Mouse (Mus musculus) megakaryocyte, embryonic 14.5 days (primary cell): Measurements from ENCODE around the gene Gm11938.

Experiments
- FLI1 ChIP-seq: IDR thresholded peaks from 2 replicates; pipeline ENCODE4 v1.6.1; 2012; ENCODE audit warnings: low read length, inconsistent platforms, mixed read lengths
- GATA1 ChIP-seq: IDR thresholded peaks from 3 replicates; pipeline ENCODE4 v1.6.1; 2012; ENCODE audit warnings: mixed read lengths, low read length, inconsistent platforms, borderline replicate concordance

- no peak for TF ChIP-seq FLI1
- no peak for TF ChIP-seq GATA1
Measured at GRCm38 (mm10) chr11:99634653-99635134, 31.6 kb upstream of the Gm11938 start, which contains the start of gene Krtap4-2.
